Mouse (Mus musculus): ENCODE data around the gene Rec8. TPM values are rescaled to one million over a fixed set of nuclear protein-coding genes. Genes with fewer than 3 reads are reported as not detected.

Rec8 gene
- total RNA-seq, 2 experiments from 2014 or later: 0.54 TPM; not detected in 1

GRCm38 (mm10) chr14:55641291-55641690 is 23.5 kb downstream of the Rec8 start:
- DNase-seq: no peak

GRCm38 (mm10) chr14:55642679-55643059 is 24.8 kb downstream of the Rec8 start:
- no peak for DNase-seq

- peak; percentile 83 for DNase-seq
Measured at GRCm38 (mm10) chr14:55643060-55643907, 25.4 kb downstream of the Rec8 start, which contains the start of gene Tm9sf1. Tm9sf1 (minus strand) TSS chr14:55643806.

- DNase-seq: no peak
Measured at GRCm38 (mm10) chr14:55644261-55644888, 26.5 kb downstream of the Rec8 start.

- no peak for DNase-seq
Measured at GRCm38 (mm10) chr14:55649884-55650283, 32.0 kb downstream of the Rec8 start, which contains the start of gene Tssk4. Tssk4 (plus strand) TSS chr14:55650184.

GRCm38 (mm10) chr14:55651528-55651927 is 33.7 kb downstream of the Rec8 start:
- DNase-seq: no peak

GRCm38 (mm10) chr14:55656935-55657334 is 39.1 kb downstream of the Rec8 start:
- no peak for DNase-seq

- DNase-seq: no peak
Measured at GRCm38 (mm10) chr14:55658011-55658410, 40.2 kb downstream of the Rec8 start.

GRCm38 (mm10) chr14:55659960-55660573 is 42.2 kb downstream of the Rec8 start, which contains the start of gene Mdp1:
Mdp1 (minus strand) TSS chr14:55660508.
- peak; percentile 65 for DNase-seq

GRCm38 (mm10) chr14:55660636-55661035 is 42.8 kb downstream of the Rec8 start:
- no peak for DNase-seq

GRCm38 (mm10) chr14:55671486-55671832 is 53.6 kb downstream of the Rec8 start:
- DNase-seq: no peak

- peak; percentile 91 for DNase-seq
Measured at GRCm38 (mm10) chr14:55671833-55672740, 54.2 kb downstream of the Rec8 start, which contains the start of the genes Gmpr2 and Nedd8. Gmpr2 (plus strand) TSS chr14:55671941. Nedd8 (minus strand) TSS chr14:55672124.

- DNase-seq: no peak
Measured at GRCm38 (mm10) chr14:55672741-55673060, 54.9 kb downstream of the Rec8 start.

Other genes starting within 250 kb of the Rec8 start
- 10 to 100 TPM; 42.1 to 47.7 TPM for gene Dhrs4, start 139.3 kb upstream of the Rec8 start, total RNA-seq (2021)
- under 1 TPM; 0.33 to 0.40 TPM for gene Carmil3, start 127.4 kb upstream of the Rec8 start, total RNA-seq (2021)
- gene Cpne6, start 107.6 kb upstream of the Rec8 start, total RNA-seq (2021): not detected
- not detected for gene Nrl, start 93.1 kb upstream of the Rec8 start, total RNA-seq (2021)
- gene Pck2, start 77.8 kb upstream of the Rec8 start, total RNA-seq (2021): 1 to 10 TPM; 4.7 to 6.9 TPM
- 100 to 1,000 TPM in 1 of 2 experiments, 10 to 100 TPM in 1; 97.3 to 105 TPM for gene Dcaf11, start 58.0 kb upstream of the Rec8 start, total RNA-seq (2021)
- gene A730061H03Rik, start 57.6 kb upstream of the Rec8 start, total RNA-seq (2021): not detected
- gene Fitm1, start 42.4 kb upstream of the Rec8 start, total RNA-seq (2021): 100 to 1,000 TPM; 329 to 343 TPM
- gene Psme1, start 39.9 kb upstream of the Rec8 start, total RNA-seq (2021): 10 to 100 TPM; 66.4 to 67.6 TPM
- gene Emc9, start 32.7 kb upstream of the Rec8 start, total RNA-seq (2021): 10 to 100 TPM; 33.4 to 34.1 TPM
- gene Psme2, start 26.9 kb upstream of the Rec8 start, total RNA-seq (2021): 10 to 100 TPM; 42.9 to 58.4 TPM
- 10 to 100 TPM; 11.1 to 20.7 TPM for gene Rnf31, start 26.3 kb upstream of the Rec8 start, total RNA-seq (2021)
- gene Irf9, start 14.5 kb upstream of the Rec8 start, total RNA-seq (2021): 1 to 10 TPM; 4.1 to 5.4 TPM
- gene Ipo4, start 17.9 kb downstream of the Rec8 start, total RNA-seq (2021): 10 to 100 TPM; 56.8 to 76.0 TPM
- gene Gm49378, start 19.9 kb downstream of the Rec8 start, total RNA-seq (2021): 1 to 10 TPM in 1 of 2 experiments, under 1 TPM in 1; 0.72 to 1.2 TPM
- 10 to 100 TPM; 15.8 to 17.6 TPM for gene Tm9sf1, start 25.8 kb downstream of the Rec8 start, total RNA-seq (2021)
- under 1 TPM in 1 of 2 experiments, not detected in 1; 0.24 TPM for gene Tssk4, start 32.1 kb downstream of the Rec8 start, total RNA-seq (2021)
- 10 to 100 TPM; 15.0 to 17.3 TPM for gene Mdp1, start 42.5 kb downstream of the Rec8 start, total RNA-seq (2021)
- gene Gmpr2, start 53.9 kb downstream of the Rec8 start, total RNA-seq (2021): 1 to 10 TPM; 2.4 to 3.3 TPM
- gene Nedd8, start 54.1 kb downstream of the Rec8 start, total RNA-seq (2021): 100 to 1,000 TPM; 180 to 191 TPM
- 1 to 10 TPM; 7.5 to 8.2 TPM for gene Tinf2, start 63.8 kb downstream of the Rec8 start, total RNA-seq (2021)
- gene Tgm1, start 95.9 kb downstream of the Rec8 start, total RNA-seq (2021): not detected
- gene Rabggta, start 104.2 kb downstream of the Rec8 start, total RNA-seq (2021): 10 to 100 TPM; 10.3 TPM
- gene Dhrs1, start 127.7 kb downstream of the Rec8 start, total RNA-seq (2021): 10 to 100 TPM; 29.4 to 32.7 TPM
- 10 to 100 TPM; 11.3 to 12.0 TPM for gene Nop9, start 127.7 kb downstream of the Rec8 start, total RNA-seq (2021)
- gene Cideb, start 140.4 kb downstream of the Rec8 start, total RNA-seq (2021): not detected
- under 1 TPM in 1 of 2 experiments, not detected in 1; 0.10 TPM for gene Ltb4r2, start 143.4 kb downstream of the Rec8 start, total RNA-seq (2021)
- gene Ltb4r1, start 147.9 kb downstream of the Rec8 start, total RNA-seq (2021): not detected
- 1 to 10 TPM; 6.4 to 6.5 TPM for gene Adcy4, start 166.1 kb downstream of the Rec8 start, total RNA-seq (2021)
- 1 to 10 TPM; 1.3 to 1.7 TPM for gene Ripk3, start 170.8 kb downstream of the Rec8 start, total RNA-seq (2021)
- gene Nfatc4, start 205.1 kb downstream of the Rec8 start, total RNA-seq (2021): 1 to 10 TPM; 3.2 to 5.9 TPM
- gene Nynrin, start 236.0 kb downstream of the Rec8 start, total RNA-seq (2021): 1 to 10 TPM; 2.6 to 4.1 TPM

Measured in gastrocnemius, postnatal 25 days (tissue).